In the genomic region with DNA sequence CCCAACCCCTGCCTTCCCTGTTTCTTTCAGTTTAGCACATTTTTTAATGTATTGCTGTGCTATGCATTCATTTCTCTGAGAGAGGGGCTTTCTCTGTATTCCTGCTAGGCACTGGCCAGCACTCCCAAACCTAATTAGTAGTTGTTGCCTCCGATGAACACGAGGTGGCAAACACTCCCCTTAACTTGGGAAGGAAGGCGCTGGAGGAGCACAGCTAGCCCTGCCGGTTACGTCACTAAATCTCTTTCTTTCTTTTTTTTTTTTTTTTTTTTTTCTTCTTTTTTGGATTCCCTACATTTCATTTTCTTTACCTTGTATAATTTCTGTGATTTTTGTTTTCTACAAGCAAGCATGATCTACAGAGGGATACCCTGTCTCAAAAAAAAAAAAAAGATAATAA, we compare ENCODE assay signal across 9 mouse cellular contexts. TPM values are rescaled to one million over a fixed set of nuclear protein-coding genes. Genes with fewer than 3 reads are reported as not detected.
DNase-seq lines count a peak whose midpoint lies in the region; ATAC-seq lines count a peak whose summit lies in the region.
"Had no signal": no experiment of that assay in that cellular context is flagged by ENCODE, and none has a peak within 500 bp of the region (broad histone marks: within the 10 kb centered on the region; RNA-seq: fewer than 3 reads in every experiment).

No protein-coding gene starts in this region.

- H3K27me3 ChIP-seq in neural tube, embryonic 15.5 days (replicated peaks) = no peaks in the 10 kb centered on the region

- no peak overlapping the region for H3K4me2 ChIP-seq in neural tube, embryonic 15.5 days

- peak; percentile 31 for DNase-seq in gastrocnemius, postnatal 10 days
- no peak for DNase-seq in gastrocnemius, postnatal 4 days (ENCODE audit: low spot score in 2 of 2)
- peak; percentile 10 for DNase-seq in thymus, postnatal 25 days
- DNase-seq in thymus, postnatal 36 days = no peak
- peak; percentile 45 to 64 for DNase-seq in left cerebral cortex, postnatal 14 days (ENCODE audit: low spot score in 2 of 2)
- no peak for DNase-seq in B cell, adult 2 months

- H3K27ac ChIP-seq in neural tube, embryonic 15.5 days (replicated peaks) = no peak overlapping the region

- H3K4me3 ChIP-seq in neural tube, embryonic 15.5 days (replicated peaks) = no peak overlapping the region

- WGBS in neural tube, embryonic 15.5 days = 6% methylated on average over 5 of the region's 5 CpGs

- 0 out of 2 replicates have a peak, but pooled peaks cover 2% of the 10 kb centered on the region for H3K4me1 ChIP-seq in neural tube, embryonic 15.5 days

- no peaks in the 10 kb centered on the region for H3K9me3 ChIP-seq in neural tube, embryonic 15.5 days (replicated peaks)

- H3K36me3 ChIP-seq in neural tube, embryonic 15.5 days = no peaks in the 10 kb centered on the region

- H3K9ac ChIP-seq in neural tube, embryonic 15.5 days (replicated peaks) = no peak overlapping the region

- peak; percentile 78 for ATAC-seq in erythroblast, adult 5-6 weeks (replicated peaks; ENCODE audit: low FRiP score, poor library complexity, severe bottlenecking)
- ATAC-seq in neural tube, embryonic 15.5 days (ENCODE audit: low FRiP score) = peak; percentile 86; the same call in 1 of the 2 replicates

- intact Hi-C loops in left cerebral cortex, postnatal 14 days (cut with DNase I) = loop anchor here (5.0 to 10.0 kb wide), 2 partner anchors 120 to 387 kb away; no protein-coding TSS in a partner anchor

RNA-seq across cellular contexts. Expression of gene BC017158, which starts 6.9 kb away (rescaled TPM):
- 10 to 100 TPM in 1 of 2 experiments, 1 to 10 TPM in 1; 7.0 to 11.9 TPM for total RNA-seq in gastrocnemius, postnatal 10 days (2021)
- 10 to 100 TPM; 17.3 to 18.0 TPM for total RNA-seq in gastrocnemius, postnatal 4 days (2021)
- 29.2 and 52.5 TPM in 2 replicates for total RNA-seq in erythroblast, adult 5-6 weeks (2015; ENCODE audit: low replicate concordance)
- 41.7 and 56.7 TPM in 2 replicates for total RNA-seq in erythroblast, adult 5-6 weeks (2017; ENCODE audit: low replicate concordance)
- total RNA-seq in left cerebral cortex, postnatal 14 days (2021) = 10 to 100 TPM; 23.4 to 24.5 TPM
- 22.7 and 25.7 TPM in 2 replicates for polyA plus RNA-seq in neural tube, embryonic 15.5 days (2015; fragmentation: Nextera tagmentation; extraction: Ambion mirVana)

RNA-seq across cellular contexts. Expression of gene Slc5a2, which starts 39.5 kb away (rescaled TPM):
- not detected for total RNA-seq in gastrocnemius, postnatal 10 days (2021)
- not detected for total RNA-seq in gastrocnemius, postnatal 4 days (2021)
- not detected in 2 replicates for total RNA-seq in erythroblast, adult 5-6 weeks (2015; ENCODE audit: low replicate concordance)
- total RNA-seq in erythroblast, adult 5-6 weeks (2017; ENCODE audit: low replicate concordance) = 0.85 TPM in 1 of 2 replicates, not detected in the other
- total RNA-seq in left cerebral cortex, postnatal 14 days (2021) = not detected
- polyA plus RNA-seq in neural tube, embryonic 15.5 days (2015; fragmentation: Nextera tagmentation; extraction: Ambion mirVana) = 0.10 TPM in 1 of 2 replicates, not detected in the other
- total RNA-seq: layer of hippocampus, adult 8-10 months had no signal

RNA-seq across cellular contexts. Expression of gene Tgfb1i1, which starts 58.3 kb away (rescaled TPM):
- 10 to 100 TPM; 23.1 to 30.3 TPM for total RNA-seq in gastrocnemius, postnatal 10 days (2021)
- total RNA-seq in gastrocnemius, postnatal 4 days (2021) = 10 to 100 TPM; 47.0 to 48.0 TPM
- 0.96 and 2.9 TPM in 2 replicates for total RNA-seq in erythroblast, adult 5-6 weeks (2015; ENCODE audit: low replicate concordance)
- total RNA-seq in erythroblast, adult 5-6 weeks (2017; ENCODE audit: low replicate concordance) = 0.84 TPM in 1 of 2 replicates, not detected in the other
- 10 to 100 TPM; 27.1 to 27.4 TPM for total RNA-seq in left cerebral cortex, postnatal 14 days (2021)
- polyA plus RNA-seq in neural tube, embryonic 15.5 days (2015; fragmentation: Nextera tagmentation; extraction: Ambion mirVana) = 28.4 and 50.2 TPM in 2 replicates

Comparison
In these comparisons a context has a peak if more than half of its experiments do, and no peak if none do; other contexts are left out.
1. DNase-seq: peak in gastrocnemius, postnatal 10 days (single experiment), thymus, postnatal 25 days (single experiment) and left cerebral cortex, postnatal 14 days (2 of 2); none in gastrocnemius, postnatal 4 days (0 of 2), thymus, postnatal 36 days (0 of 2) and B cell, adult 2 months (0 of 2).
2. RNA of gene Tgfb1i1, which starts 58.3 kb away (total RNA-seq): 47.0 to 48.0 TPM in gastrocnemius, postnatal 4 days, 23.1 to 30.3 TPM in gastrocnemius, postnatal 10 days and 27.1 to 27.4 TPM in left cerebral cortex, postnatal 14 days; 0.84 to 2.9 TPM in erythroblast, adult 5-6 weeks; every median in the first group is over 4 times any median in the second.